Mouse (Mus musculus) sigmoid colon, adult 10 weeks (tissue): ENCODE data around the gene Olfr731. TPM values are rescaled to one million over a fixed set of nuclear protein-coding genes. Genes with fewer than 3 reads are reported as not detected.

Experiments
- polyA plus RNA-seq: library from polyadenylated mRNA; stranded (reverse); fragments of 350-450 nt; fragmentation: Illumina TruSeq; extraction: RNeasy Lipid Tissue Mini Kit (QIAGEN cat#74804); gene quantifications from one replicate; pipeline ENCODE4 v1.2.3, GENCODE M21; 2014; ENCODE audit warnings: low read depth, low replicate concordance

Gene Olfr731
- polyA plus RNA-seq: not detected

DNA sequence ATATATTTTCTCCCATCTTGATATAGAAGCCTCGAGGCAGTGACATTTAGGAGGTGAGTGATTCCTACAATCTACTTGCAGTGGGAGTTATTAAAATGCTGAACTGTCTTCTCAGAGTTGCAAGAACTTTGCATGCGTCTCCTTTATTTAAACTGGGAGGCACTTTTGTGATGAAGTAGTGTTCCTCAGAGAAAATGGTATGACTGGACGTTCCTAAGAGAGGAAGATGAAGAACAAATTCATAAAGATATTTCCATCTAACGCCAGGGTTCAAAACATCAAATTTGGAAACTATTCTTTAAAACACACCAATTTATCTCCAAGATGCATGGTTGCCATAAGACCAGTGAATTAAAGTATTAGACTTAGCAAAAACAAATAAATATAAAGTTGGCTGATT, at the start of gene Olfr731:
TSS of gene Olfr731 (minus strand) at position 101 of the 400 bp plus-strand sequence.

DNA sequence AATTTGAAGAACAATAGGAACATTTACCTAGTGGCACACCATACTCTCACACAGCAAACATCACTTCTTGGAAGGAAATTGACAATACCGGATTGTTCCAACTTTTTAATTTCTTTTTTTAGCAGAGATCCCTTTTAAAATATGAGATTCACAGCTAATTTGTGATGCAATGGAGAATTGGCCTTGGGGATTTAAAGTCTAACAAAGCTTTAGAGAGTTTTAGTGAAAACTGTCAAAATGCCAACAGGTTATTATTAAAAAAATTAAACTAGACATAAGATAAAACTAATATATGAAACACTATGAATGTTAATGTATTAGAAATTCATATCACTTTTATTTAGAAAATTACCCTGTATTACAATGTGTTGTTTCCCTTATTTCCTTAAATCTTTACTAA, 42.4 kb upstream of the Olfr731 start, which contains the start of gene Olfr732:
TSS of gene Olfr732 (minus strand) at position 101 of the 400 bp plus-strand sequence.

DNA sequence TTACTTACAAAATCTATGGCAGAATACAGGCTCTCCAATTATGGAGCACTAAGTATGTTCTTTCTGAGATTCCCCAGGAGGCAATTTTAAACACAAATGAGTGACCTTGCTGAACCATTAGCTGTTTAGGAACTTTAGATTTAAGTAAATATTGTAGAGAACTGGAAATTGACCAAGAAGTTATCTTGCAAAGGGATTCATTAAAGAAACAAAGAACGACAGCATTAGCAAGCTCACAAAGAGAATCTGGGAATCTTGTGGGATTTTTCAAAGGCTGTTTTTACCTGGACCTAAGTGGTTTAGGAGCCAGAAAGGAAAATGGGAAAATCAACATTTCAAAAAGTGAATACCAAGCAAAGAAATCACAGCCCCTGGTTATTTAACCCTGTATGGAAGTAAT, 53.6 kb downstream of the Olfr731 start, which contains the start of gene Olfr730:
TSS of gene Olfr730 (minus strand) at position 101 of the 400 bp plus-strand sequence.

Other genes starting within 250 kb of the Olfr731 start
- not detected for gene Olfr725, start 201.5 kb downstream of the Olfr731 start, polyA plus RNA-seq
- not detected for gene Olfr726, start 150.9 kb downstream of the Olfr731 start, polyA plus RNA-seq
- not detected for gene Olfr727, start 118.7 kb downstream of the Olfr731 start, polyA plus RNA-seq
- gene Olfr728, start 99.2 kb downstream of the Olfr731 start, polyA plus RNA-seq: not detected
- gene Olfr729, start 89.0 kb downstream of the Olfr731 start, polyA plus RNA-seq: not detected
- gene Olfr730, start 53.7 kb downstream of the Olfr731 start, polyA plus RNA-seq: not detected
- not detected for gene Olfr732, start 42.3 kb upstream of the Olfr731 start, polyA plus RNA-seq
- not detected for gene Olfr733, start 59.7 kb upstream of the Olfr731 start, polyA plus RNA-seq
- gene Olfr734, start 84.9 kb upstream of the Olfr731 start, polyA plus RNA-seq: not detected
- not detected for gene Olfr735, start 107.0 kb upstream of the Olfr731 start, polyA plus RNA-seq
- 1.4 TPM for gene Tlr11, start 116.0 kb upstream of the Olfr731 start, polyA plus RNA-seq
- gene Olfr736, start 139.3 kb upstream of the Olfr731 start, polyA plus RNA-seq: not detected
- not detected for gene Olfr738, start 165.7 kb upstream of the Olfr731 start, polyA plus RNA-seq
- gene Olfr739, start 176.8 kb upstream of the Olfr731 start, polyA plus RNA-seq: not detected
- gene Olfr740, start 203.7 kb upstream of the Olfr731 start, polyA plus RNA-seq: not detected
- gene Olfr741, start 230.9 kb upstream of the Olfr731 start, polyA plus RNA-seq: not detected